16 mouse cellular contexts compared by ENCODE assay signal in genomic region chr17:35727028-35727427, GRCm38 (mm10). TPM values are rescaled to one million over a fixed set of nuclear protein-coding genes. Genes with fewer than 3 reads are reported as not detected.
DNase-seq lines count a peak whose midpoint lies in the region.
"Had no signal": no experiment of that assay in that cellular context is flagged by ENCODE, and none has a peak within 500 bp of the region (broad histone marks: within the 10 kb centered on the region; RNA-seq: fewer than 3 reads in every experiment).

No protein-coding gene starts in this region.

- intact Hi-C loops in left cerebral cortex, postnatal 10 days (cut with DNase I) = no loop called here

- peak; percentile 82 for DNase-seq in CD4-positive helper T cell, adult 2 months (ENCODE audit: low read depth, low spot score)
- peak; percentile 54 for DNase-seq in CD4-positive, CD25-positive, alpha-beta regulatory T cell, adult 2 months (ENCODE audit: low read depth, low spot score)
- peak; percentile 32 for DNase-seq in MN1 (ENCODE audit: low spot score)
- DNase-seq in induced T-regulatory cell, adult 2 months (ENCODE audit: low read depth) = peak; percentile 57
- no peak for DNase-seq in lung, postnatal 36 days
- DNase-seq in left cerebral cortex, postnatal 10 days (ENCODE audit: extremely low spot score in 1 of 2, low spot score in 2 of 2) = no peak
- no peak for DNase-seq in urinary bladder, postnatal 4 days (ENCODE audit: low spot score in 2 of 2)
- DNase-seq: adrenal gland, adult 8-10 months; adrenal gland, postnatal 36 days; cerebellum, adult 11 months; cerebellum, adult 8-10 months; cerebellum, postnatal 36 days; gastrocnemius, postnatal 25 days; kidney, adult 8-10 months had no signal

RNA-seq across cellular contexts. Expression of gene Ddr1, which starts 22.6 kb away (rescaled TPM):
- total RNA-seq in left cerebral cortex, postnatal 10 days (2021) = 10 to 100 TPM; 39.6 to 40.1 TPM
- total RNA-seq: G1E; granulocyte monocyte progenitor cell, adult 5-6 weeks had no signal

RNA-seq across cellular contexts. Expression of gene Gtf2h4, which starts 53.5 kb away (rescaled TPM):
- 10 to 100 TPM; 23.5 to 24.1 TPM for total RNA-seq in left cerebral cortex, postnatal 10 days (2021)

RNA-seq across cellular contexts. Expression of gene Vars2, which starts 59.6 kb away (rescaled TPM):
- total RNA-seq in left cerebral cortex, postnatal 10 days (2021) = 10 to 100 TPM; 31.2 to 42.6 TPM

Comparison
In these comparisons a context has a peak if more than half of its experiments do, and no peak if none do; other contexts are left out.
1. DNase-seq: peak in CD4-positive helper T cell, adult 2 months (single experiment), CD4-positive, CD25-positive, alpha-beta regulatory T cell, adult 2 months (single experiment), MN1 (single experiment) and induced T-regulatory cell, adult 2 months (single experiment); none in lung, postnatal 36 days (single experiment), left cerebral cortex, postnatal 10 days (0 of 2) and urinary bladder, postnatal 4 days (0 of 2).